19 mouse cellular contexts compared by ENCODE assay signal in the genomic region with DNA sequence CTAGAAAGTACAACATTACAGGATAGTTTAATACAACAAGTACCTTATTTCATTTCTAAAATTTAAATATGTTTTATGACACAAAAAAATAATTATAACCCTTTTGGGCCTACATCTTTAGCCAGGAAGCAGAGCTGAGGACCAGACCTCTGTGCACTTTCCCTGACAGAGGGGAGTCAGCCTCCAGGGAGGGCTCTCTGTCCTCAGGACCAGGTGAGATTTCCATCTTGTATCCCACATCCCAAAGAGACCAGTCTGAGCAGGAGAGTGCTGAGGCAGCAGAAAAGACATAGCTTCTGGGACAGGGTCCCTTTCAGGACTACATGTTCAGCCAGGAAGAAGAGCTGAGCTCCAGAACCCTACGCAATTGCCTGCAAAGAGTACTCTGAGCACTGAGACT.
DNase-seq lines count a peak whose midpoint lies in the region; ATAC-seq and TF ChIP-seq lines count a peak whose summit lies in the region.
"Had no signal": no experiment of that assay in that cellular context is flagged by ENCODE, and none has a peak within 500 bp of the region (broad histone marks: within the 10 kb centered on the region; RNA-seq: fewer than 3 reads in every experiment).

No protein-coding gene starts in this region.

- H3K9me3 ChIP-seq in midbrain, embryonic 12.5 days = no peaks in the 10 kb centered on the region
- no peaks in the 10 kb centered on the region for H3K9me3 ChIP-seq in midbrain, postnatal 0 days (ENCODE audit: low read length)
- H3K9me3 ChIP-seq: G1E had no signal

- H3K4me2 ChIP-seq in midbrain, embryonic 12.5 days (replicated peaks) = no peak overlapping the region
- H3K4me2 ChIP-seq in midbrain, postnatal 0 days (ENCODE audit: low read depth, low read length, poor library complexity, severe bottlenecking) = no peak overlapping the region

- H3K27me3 ChIP-seq in midbrain, embryonic 12.5 days = no peaks in the 10 kb centered on the region
- no peaks in the 10 kb centered on the region for H3K27me3 ChIP-seq in midbrain, postnatal 0 days (ENCODE audit: insufficient read depth, low read length)
- H3K27me3 ChIP-seq: CH12.LX, Patski had no signal

- intact Hi-C loops in heart, postnatal 14 days (cut with DNase I) = no loop called here

- DNase-seq in heart, adult 11 months = peak; percentile 51
- no peak for DNase-seq in heart, postnatal 14 days
- DNase-seq in midbrain, postnatal 0 days (ENCODE audit: low spot score) = no peak
- DNase-seq: adrenal gland, adult 2 months; adrenal gland, adult 8-10 months; adrenal gland, postnatal 10 days; adrenal gland, postnatal 14 days; adrenal gland, postnatal 25 days; adrenal gland, postnatal 36 days; B cell, adult 2 months; cerebellum, adult 11 months; cerebellum, adult 11-12 months; cerebellum, adult 18-20 months had no signal

- no peak overlapping the region for H3K4me3 ChIP-seq in midbrain, embryonic 12.5 days
- H3K4me3 ChIP-seq in midbrain, postnatal 0 days (ENCODE audit: low read depth, low read length) = no peak overlapping the region

- 0 out of 2 replicates have a peak, but pooled peaks have one; percentile 52 for ATAC-seq in midbrain, embryonic 12.5 days (ENCODE audit: low FRiP score, low read depth)
- no peak for ATAC-seq in midbrain, postnatal 0 days (ENCODE audit: low FRiP score)
- ATAC-seq: activated CD4-positive, CD25-positive, alpha-beta regulatory T cell, adult 4 months; CD4-positive, CD25-positive, alpha-beta regulatory T cell, adult 4 months; Patski had no signal

- no peak overlapping the region for H3K9ac ChIP-seq in midbrain, embryonic 12.5 days (replicated peaks)
- H3K9ac ChIP-seq in midbrain, postnatal 0 days (replicated peaks; ENCODE audit: low read length, poor library complexity, severe bottlenecking) = no peak overlapping the region

- WGBS in midbrain, embryonic 12.5 days = 100% methylated on average over 1 of the region's 1 CpGs
- WGBS in midbrain, postnatal 0 days = 84% methylated on average over 1 of the region's 1 CpGs

- no peaks in the 10 kb centered on the region for H3K4me1 ChIP-seq in midbrain, embryonic 12.5 days
- H3K4me1 ChIP-seq in midbrain, postnatal 0 days (ENCODE audit: insufficient read depth, low read length) = no peaks in the 10 kb centered on the region

- no peak for TF ChIP-seq CTCF in midbrain, postnatal 0 days (IDR thresholded peaks at IDR 0.05)

- no peaks in the 10 kb centered on the region for H3K36me3 ChIP-seq in midbrain, embryonic 12.5 days
- no peaks in the 10 kb centered on the region for H3K36me3 ChIP-seq in midbrain, postnatal 0 days (ENCODE audit: insufficient read depth, low read length)
- H3K36me3 ChIP-seq: G1E had no signal

- H3K27ac ChIP-seq in midbrain, embryonic 12.5 days (replicated peaks) = no peak overlapping the region
- H3K27ac ChIP-seq in midbrain, postnatal 0 days (ENCODE audit: low read depth, low read length) = no peak overlapping the region
